Mouse (Mus musculus) CD4-positive, CD25-positive, alpha-beta regulatory T cell, adult 9 weeks (primary cell): ENCODE results near the gene Cnrip1. TPM values are rescaled to one million over a fixed set of nuclear protein-coding genes. Genes with fewer than 3 reads are reported as not detected.

Source experiments
- polyA plus RNA-seq: library from polyadenylated mRNA; unstranded; fragments of 100-300 nt; shearing (Covaris generic); gene quantifications from one replicate; pipeline ENCODE4 v1.2.1, GENCODE M21; 2017

Gene Cnrip1
- polyA plus RNA-seq = 10.0 TPM

DNA sequence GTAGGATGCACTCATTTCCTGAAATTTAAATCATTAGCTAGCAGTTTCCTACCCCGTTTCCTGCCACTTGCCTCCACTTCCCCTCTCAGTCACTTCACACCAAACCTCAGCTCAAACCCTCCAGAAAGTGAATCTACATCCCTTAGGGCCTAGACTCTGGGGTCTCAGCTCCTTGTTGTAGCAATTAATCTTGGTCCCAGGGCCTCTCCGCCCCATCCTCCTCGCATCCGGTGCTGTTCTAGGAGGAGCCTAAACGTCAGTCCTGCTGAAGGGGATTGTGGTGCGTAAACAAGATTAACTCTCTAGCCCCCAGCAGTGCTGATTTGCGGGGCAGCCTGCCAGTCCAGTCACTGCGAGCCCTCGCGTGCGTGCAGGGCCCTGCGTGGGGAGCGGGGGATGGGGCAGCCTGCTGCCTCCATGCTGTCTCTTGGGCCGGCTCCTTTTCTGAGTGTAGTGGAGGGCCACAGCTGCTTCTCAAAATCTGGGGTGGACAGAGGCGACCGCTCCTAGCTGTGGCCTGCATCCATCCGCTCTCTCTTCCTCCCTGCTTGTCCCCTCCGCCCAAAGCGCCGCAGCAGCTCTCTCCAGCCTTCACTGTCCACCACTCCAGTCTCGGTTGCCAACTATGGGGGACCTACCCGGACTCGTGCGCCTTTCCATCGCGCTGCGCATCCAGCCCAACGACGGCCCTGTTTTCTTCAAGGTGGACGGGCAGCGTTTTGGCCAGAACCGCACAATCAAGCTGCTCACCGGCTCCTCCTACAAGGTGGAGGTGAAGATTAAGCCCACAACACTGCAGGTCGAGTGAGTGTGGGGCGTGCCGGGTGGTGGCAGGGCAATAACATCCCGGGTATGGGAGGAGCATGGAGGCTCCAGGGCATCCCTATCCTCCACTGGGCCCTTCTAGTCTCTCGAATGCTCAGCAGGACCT is at the start of gene Cnrip1, which contains the start of gene Plek:
Gene Cnrip1 (plus strand): TSS at position 42 of the 931 bp plus-strand sequence.
Gene Plek (minus strand): TSS at position 837 of the 931 bp plus-strand sequence.

Other genes starting within 250 kb of the Cnrip1 start
- 0.67 TPM for gene Fbxo48, start 100.2 kb upstream of the Cnrip1 start, polyA plus RNA-seq
- gene Plek, start 795 bp downstream of the Cnrip1 start, polyA plus RNA-seq = 4.2 TPM
- 23.9 TPM for gene Ppp3r1, start 107.7 kb downstream of the Cnrip1 start, polyA plus RNA-seq
- gene Wdr92, start 130.5 kb downstream of the Cnrip1 start, polyA plus RNA-seq = 35.7 TPM
- 43.9 TPM for gene Pno1, start 160.0 kb downstream of the Cnrip1 start, polyA plus RNA-seq
- gene C1d, start 206.0 kb downstream of the Cnrip1 start, polyA plus RNA-seq = 68.8 TPM